Mouse (Mus musculus) heart, adult 2 months (tissue): ENCODE results near the gene Arfgef3.

Source experiments
- CTCF ChIP-seq: fragments of 200-600 bp; IDR thresholded peaks from 2 replicates; pipeline ENCODE4 v1.8.1; 2022; ENCODE audit warnings: antibody characterized with exemption, mild to moderate bottlenecking, moderate library complexity
- POLR2A ChIP-seq: fragments of 200-500 bp; IDR thresholded peaks from 2 replicates; pipeline ENCODE4 v1.6.1; 2011; ENCODE audit warnings: mild to moderate bottlenecking, low read depth, low read length, control low read depth; ENCODE audit not compliant: insufficient read depth

DNA sequence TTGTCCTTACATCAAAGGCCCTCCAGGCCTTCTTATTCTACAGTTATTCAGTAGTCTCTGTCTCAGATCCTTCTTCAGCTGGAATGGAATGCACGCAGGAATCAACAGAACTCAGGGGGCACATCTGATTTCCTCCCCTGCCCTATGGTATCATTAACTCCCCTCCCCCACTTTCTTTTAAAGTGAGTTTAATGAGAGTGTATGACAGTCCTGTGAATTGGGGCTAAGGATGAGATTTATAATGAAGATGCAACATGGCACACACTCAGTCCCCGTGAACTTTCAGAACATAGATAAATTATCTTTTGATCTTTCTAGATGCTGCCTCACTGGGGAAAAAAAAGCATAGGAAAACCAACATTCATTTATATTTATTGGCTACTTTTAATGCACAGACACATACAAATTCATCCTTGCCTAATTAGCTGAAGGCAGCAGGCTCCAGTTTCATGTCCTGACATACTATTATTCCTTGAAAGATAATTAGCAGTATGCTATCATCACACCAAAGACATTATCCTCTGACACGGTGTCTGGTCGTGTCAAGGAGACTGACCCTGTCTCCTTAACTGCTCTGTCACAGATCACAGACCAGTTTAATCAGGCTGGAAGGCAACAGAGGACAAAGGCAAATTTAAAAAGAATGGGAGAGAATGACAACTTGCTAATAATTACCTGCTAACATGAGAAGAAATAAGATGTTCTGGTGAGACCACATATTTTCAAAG is 39.2 kb downstream of the Arfgef3 start:
- TF ChIP-seq CTCF (no peak), POLR2A (no peak)
